Mouse (Mus musculus): ENCODE measurements around the gene Pim3. TPM values are rescaled to one million over a fixed set of nuclear protein-coding genes. Genes with fewer than 3 reads are reported as not detected.

Pim3 gene
- polyA plus RNA-seq, 1 experiment from 2014 or later: 45.6 TPM

GRCm38 (mm10) chr15:88892876-88893275 lies 30.9 kb downstream of the Pim3 start:
- no peak overlapping the region for H3K4me2 ChIP-seq
- peaks cover 17% of the 10 kb centered on the region for H3K4me1 ChIP-seq (replicated peaks)
- no peak for ATAC-seq (ENCODE audit: low FRiP score)
- peaks cover 25% of the 10 kb centered on the region; the same call in 1 of the 2 replicates for H3K27me3 ChIP-seq
- H3K9ac ChIP-seq: no peak overlapping the region
- H3K9me3 ChIP-seq: no peaks in the 10 kb centered on the region
- H3K4me3 ChIP-seq: no peak overlapping the region
- WGBS: 83% methylated on average over 5 of the region's 5 CpGs
- no peaks in the 10 kb centered on the region for H3K36me3 ChIP-seq
- no peak overlapping the region for H3K27ac ChIP-seq

GRCm38 (mm10) chr15:88895119-88895518 lies 33.1 kb downstream of the Pim3 start:
- H3K27ac ChIP-seq: no peak overlapping the region
- ATAC-seq (ENCODE audit: low FRiP score): no peak
- 65% methylated on average over 7 of the region's 7 CpGs for WGBS
- no peak overlapping the region for H3K4me2 ChIP-seq
- no peaks in the 10 kb centered on the region for H3K36me3 ChIP-seq
- peaks cover 9% of the 10 kb centered on the region; the same call in 1 of the 2 replicates for H3K27me3 ChIP-seq
- H3K4me3 ChIP-seq: no peak overlapping the region
- H3K9ac ChIP-seq: no peak overlapping the region
- H3K4me1 ChIP-seq (replicated peaks): peaks cover 14% of the 10 kb centered on the region
- no peaks in the 10 kb centered on the region for H3K9me3 ChIP-seq

GRCm38 (mm10) chr15:88895891-88896290 lies 33.9 kb downstream of the Pim3 start:
- Histone ChIP-seq H3K4me2 (no peak overlapping the region), H3K27ac (no peak overlapping the region), H3K27me3 (0 out of 2 replicates have a peak, but pooled peaks cover 9% of the 10 kb centered on the region), H3K9me3 (no peaks in the 10 kb centered on the region), H3K4me1 (replicated peaks) (peaks cover 6% of the 10 kb centered on the region), H3K36me3 (no peaks in the 10 kb centered on the region), H3K4me3 (no peak overlapping the region), H3K9ac (no peak overlapping the region)
- 81% methylated on average over 6 of the region's 6 CpGs for WGBS
- no peak for ATAC-seq (ENCODE audit: low FRiP score)

- Histone ChIP-seq H3K27me3 (0 out of 2 replicates have a peak, but pooled peaks cover 9% of the 10 kb centered on the region), H3K36me3 (no peaks in the 10 kb centered on the region), H3K9ac (no peak overlapping the region), H3K27ac (no peak overlapping the region), H3K4me1 (replicated peaks) (0 out of 2 replicates have a peak, but pooled peaks cover under 1% of the 10 kb centered on the region), H3K4me3 (no peak overlapping the region), H3K4me2 (no peak overlapping the region), H3K9me3 (no peaks in the 10 kb centered on the region)
- no peak for ATAC-seq (ENCODE audit: low FRiP score)
- 85% methylated on average over 10 of the region's 10 CpGs for WGBS
Observed at GRCm38 (mm10) chr15:88896341-88896980, 34.5 kb downstream of the Pim3 start.

GRCm38 (mm10) chr15:88902200-88902875 lies 40.4 kb downstream of the Pim3 start:
- 0 out of 2 replicates have a peak, but pooled peaks cover 5% of the 10 kb centered on the region for H3K27me3 ChIP-seq
- no peaks in the 10 kb centered on the region for H3K4me1 ChIP-seq (replicated peaks)
- 87% methylated on average over 15 of the region's 15 CpGs for WGBS
- ATAC-seq (ENCODE audit: low FRiP score): no peak
- no peak overlapping the region for H3K4me3 ChIP-seq
- H3K36me3 ChIP-seq: no peaks in the 10 kb centered on the region
- H3K9ac ChIP-seq: peak overlapping the region; percentile 25; the same call in 1 of the 2 replicates
- H3K27ac ChIP-seq: no peak overlapping the region
- H3K9me3 ChIP-seq: no peaks in the 10 kb centered on the region
- no peak overlapping the region for H3K4me2 ChIP-seq

- Histone ChIP-seq H3K9ac (no peak overlapping the region), H3K36me3 (no peaks in the 10 kb centered on the region), H3K4me3 (no peak overlapping the region), H3K27ac (no peak overlapping the region), H3K4me2 (no peak overlapping the region), H3K27me3 (0 out of 2 replicates have a peak, but pooled peaks cover 5% of the 10 kb centered on the region), H3K9me3 (no peaks in the 10 kb centered on the region), H3K4me1 (replicated peaks) (no peaks in the 10 kb centered on the region)
- 90% methylated on average over 1 of the region's 1 CpGs for WGBS
- no peak for ATAC-seq (ENCODE audit: low FRiP score)
Observed at GRCm38 (mm10) chr15:88903086-88903485, 41.1 kb downstream of the Pim3 start.

GRCm38 (mm10) chr15:88904056-88904811 lies 42.2 kb downstream of the Pim3 start:
- Histone ChIP-seq H3K4me2 (no peak overlapping the region), H3K9me3 (no peaks in the 10 kb centered on the region), H3K36me3 (no peaks in the 10 kb centered on the region), H3K9ac (no peak overlapping the region; the same call in 1 of the 2 replicates), H3K4me1 (replicated peaks) (no peaks in the 10 kb centered on the region), H3K27me3 (0 out of 2 replicates have a peak, but pooled peaks cover 5% of the 10 kb centered on the region), H3K4me3 (no peak overlapping the region), H3K27ac (no peak overlapping the region)
- ATAC-seq (ENCODE audit: low FRiP score): no peak
- WGBS: 87% methylated on average over 14 of the region's 14 CpGs

GRCm38 (mm10) chr15:88906347-88906746 lies 44.4 kb downstream of the Pim3 start:
- H3K9me3 ChIP-seq: no peaks in the 10 kb centered on the region
- H3K4me2 ChIP-seq: no peak overlapping the region
- H3K27ac ChIP-seq: no peak overlapping the region
- H3K9ac ChIP-seq: no peak overlapping the region
- H3K27me3 ChIP-seq: 0 out of 2 replicates have a peak, but pooled peaks cover 5% of the 10 kb centered on the region
- H3K36me3 ChIP-seq: no peaks in the 10 kb centered on the region
- H3K4me3 ChIP-seq: no peak overlapping the region
- no peak for ATAC-seq (ENCODE audit: low FRiP score)
- no peaks in the 10 kb centered on the region for H3K4me1 ChIP-seq (replicated peaks)
- 66% methylated on average over 4 of the region's 4 CpGs for WGBS

GRCm38 (mm10) chr15:88915046-88915445 lies 53.1 kb downstream of the Pim3 start:
- ATAC-seq (ENCODE audit: low FRiP score): no peak
- Histone ChIP-seq H3K4me2 (no peak overlapping the region), H3K4me1 (replicated peaks) (no peaks in the 10 kb centered on the region), H3K36me3 (no peaks in the 10 kb centered on the region), H3K27me3 (0 out of 2 replicates have a peak, but pooled peaks cover 2% of the 10 kb centered on the region), H3K9ac (no peak overlapping the region), H3K4me3 (no peak overlapping the region), H3K9me3 (no peaks in the 10 kb centered on the region), H3K27ac (no peak overlapping the region)
- 96% methylated on average over 7 of the region's 7 CpGs for WGBS

Other genes with a start within 250 kb of the Pim3 start
- gene Brd1, start 128.0 kb upstream of the Pim3 start, polyA plus RNA-seq (2015; fragmentation: Nextera tagmentation; extraction: Ambion mirVana): 23.2 and 25.4 TPM in 2 replicates
- gene Zbed4, start 110.5 kb upstream of the Pim3 start, polyA plus RNA-seq (2015; fragmentation: Nextera tagmentation; extraction: Ambion mirVana): 22.3 and 22.8 TPM in 2 replicates
- 8.1 and 8.7 TPM in 2 replicates for gene Alg12, start 42.9 kb upstream of the Pim3 start, polyA plus RNA-seq (2015; fragmentation: Nextera tagmentation; extraction: Ambion mirVana)
- gene Creld2, start 42.5 kb upstream of the Pim3 start, polyA plus RNA-seq (2015; fragmentation: Nextera tagmentation; extraction: Ambion mirVana): 57.1 and 60.0 TPM in 2 replicates
- gene Ttll8, start 92.2 kb downstream of the Pim3 start, polyA plus RNA-seq (2015; fragmentation: Nextera tagmentation; extraction: Ambion mirVana): not detected in 2 replicates
- gene Mlc1, start 116.8 kb downstream of the Pim3 start, polyA plus RNA-seq (2015; fragmentation: Nextera tagmentation; extraction: Ambion mirVana): 8.2 and 11.8 TPM in 2 replicates
- not detected in 2 replicates for gene Mov10l1, start 120.7 kb downstream of the Pim3 start, polyA plus RNA-seq (2015; fragmentation: Nextera tagmentation; extraction: Ambion mirVana)
- gene Panx2, start 197.5 kb downstream of the Pim3 start, polyA plus RNA-seq (2015; fragmentation: Nextera tagmentation; extraction: Ambion mirVana): 3.8 and 4.1 TPM in 2 replicates
- gene Trabd, start 212.9 kb downstream of the Pim3 start, polyA plus RNA-seq (2015; fragmentation: Nextera tagmentation; extraction: Ambion mirVana): 38.8 and 39.5 TPM in 2 replicates
- 19.9 and 20.7 TPM in 2 replicates for gene Selenoo, start 226.9 kb downstream of the Pim3 start, polyA plus RNA-seq (2015; fragmentation: Nextera tagmentation; extraction: Ambion mirVana)

Data from hindbrain, embryonic 13.5 days (tissue).